Comparison of ENCODE assay signal across 8 mouse cellular contexts in the genomic region with DNA sequence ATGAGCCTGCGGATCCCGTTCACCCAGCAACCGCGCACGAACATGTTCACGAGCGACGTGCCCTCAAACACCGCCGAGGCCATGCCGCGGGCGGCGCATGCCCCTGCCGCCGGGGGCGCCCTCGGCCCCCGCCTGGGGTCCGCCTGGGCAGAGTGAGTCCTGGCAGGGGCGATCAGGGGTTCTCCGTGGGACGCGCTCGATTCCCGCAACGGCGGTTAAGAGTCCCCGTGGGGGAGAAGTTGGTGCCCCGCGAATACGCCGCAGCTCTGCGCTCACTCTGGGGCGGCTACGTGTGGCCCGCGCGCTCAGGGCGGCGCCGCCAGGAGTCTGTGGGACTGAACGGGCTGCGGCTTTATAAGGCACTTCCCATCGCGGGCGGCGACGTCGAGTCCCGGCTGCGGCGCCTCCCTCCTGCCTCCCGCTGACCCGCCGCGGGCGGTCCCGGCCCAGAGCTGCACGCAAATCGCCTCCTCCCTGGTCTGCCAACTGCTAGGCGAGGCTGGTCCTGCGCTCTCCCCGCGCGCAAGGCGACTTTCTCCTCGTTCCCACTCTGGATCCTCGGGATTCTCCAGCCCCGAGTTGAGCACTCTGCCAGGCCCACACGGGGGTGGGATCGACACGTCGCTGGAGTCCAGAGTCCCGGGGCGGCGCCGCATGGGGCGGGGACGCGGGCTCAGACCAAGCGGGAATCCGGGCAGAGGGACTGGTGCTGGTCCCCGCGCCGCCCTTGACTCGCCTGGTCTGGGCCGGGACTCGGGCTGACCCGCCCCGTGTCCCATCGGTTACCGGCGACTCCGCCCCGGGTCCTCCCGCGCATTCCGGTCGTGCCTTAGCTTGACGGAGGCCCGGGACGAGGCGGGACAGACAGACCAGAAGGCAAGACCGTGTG. TPM values are rescaled to one million over a fixed set of nuclear protein-coding genes. Genes with fewer than 3 reads are reported as not detected.
DNase-seq lines count a peak whose midpoint lies in the region; ATAC-seq and TF ChIP-seq lines count a peak whose summit lies in the region.

No protein-coding gene starts in this region.

- peak overlapping the region; percentile 60 for H3K4me3 ChIP-seq in embryonic facial prominence, embryonic 13.5 days
- H3K4me3 ChIP-seq in kidney, adult 2 months (ENCODE audit: insufficient read depth, low read depth, low read length): peak overlapping the region; percentile 58
- H3K4me3 ChIP-seq in liver, embryonic 11.5 days (ENCODE audit: low read depth, low read length): peak overlapping the region; percentile 62
- H3K4me3 ChIP-seq in myocyte: peak overlapping the region; percentile 68

- WGBS in embryonic facial prominence, embryonic 13.5 days: under 1% methylated on average over 105 of the region's 105 CpGs
- under 1% methylated on average over 105 of the region's 105 CpGs for WGBS in kidney, adult 2 months
- under 1% methylated on average over 104 of the region's 105 CpGs for WGBS in liver, embryonic 11.5 days

- TF ChIP-seq POLR2A in kidney, adult 2 months (IDR thresholded peaks at IDR 0.05; ENCODE audit: low read depth, low read length): peak; percentile 19
- TF ChIP-seq POLR2A in myocyte (IDR thresholded peaks at IDR 0.05; ENCODE audit: insufficient read length, low read depth): peak; percentile 76

- peak overlapping the region; percentile 83 for H3K4me2 ChIP-seq in embryonic facial prominence, embryonic 13.5 days
- H3K4me2 ChIP-seq in liver, embryonic 11.5 days: peak overlapping the region; percentile 81
- H3K4me2 ChIP-seq in myocyte (ENCODE audit: low read depth): peak overlapping the region; percentile 87

- peaks cover 35% of the 10 kb centered on the region for H3K79me2 ChIP-seq in myocyte (ENCODE audit: control insufficient read depth, insufficient read depth)

- no peaks in the 10 kb centered on the region for H3K9me3 ChIP-seq in embryonic facial prominence, embryonic 13.5 days
- H3K9me3 ChIP-seq in liver, embryonic 11.5 days (ENCODE audit: control insufficient read depth, low read length): no peaks in the 10 kb centered on the region

- H3K36me3 ChIP-seq in embryonic facial prominence, embryonic 13.5 days: no peaks in the 10 kb centered on the region
- no peaks in the 10 kb centered on the region for H3K36me3 ChIP-seq in kidney, adult 2 months (ENCODE audit: control insufficient read depth, insufficient read depth, low read length)
- H3K36me3 ChIP-seq in liver, embryonic 11.5 days (ENCODE audit: control insufficient read depth, insufficient read depth, low read length): no peaks in the 10 kb centered on the region
- no peaks in the 10 kb centered on the region for H3K36me3 ChIP-seq in myocyte (ENCODE audit: control insufficient read depth, insufficient read depth)
- H3K36me3 ChIP-seq in splenic B cell, adult 2 months (ENCODE audit: control insufficient read depth, insufficient read depth, low read length, poor library complexity, severe bottlenecking): no peaks in the 10 kb centered on the region; the same call in 1 of the 2 replicates

- peaks cover 42% of the 10 kb centered on the region for H3K4me1 ChIP-seq in embryonic facial prominence, embryonic 13.5 days
- no peaks in the 10 kb centered on the region for H3K4me1 ChIP-seq in kidney, adult 2 months (ENCODE audit: control insufficient read depth, insufficient read depth, low read length)
- peaks cover 4% of the 10 kb centered on the region; the same call in 1 of the 2 replicates for H3K4me1 ChIP-seq in liver, embryonic 11.5 days (replicated peaks; ENCODE audit: control insufficient read depth, insufficient read depth, low read length)

- DNase-seq in adrenal gland, adult 8-10 months: peak; percentile 49
- peak; percentile 85 to 89 for DNase-seq in heart, adult 9 months (ENCODE audit: low spot score in 2 of 2)
- DNase-seq in kidney, adult 2 months: peak; percentile 88
- DNase-seq in liver, embryonic 11.5 days (ENCODE audit: low spot score): peak; percentile 74
- peak; percentile 85 for DNase-seq in splenic B cell, adult 2 months (ENCODE audit: low read depth, low spot score)
- no peak for DNase-seq in cerebellum, adult 11-12 months

- peaks cover 40% of the 10 kb centered on the region for H3K27me3 ChIP-seq in embryonic facial prominence, embryonic 13.5 days
- no peaks in the 10 kb centered on the region for H3K27me3 ChIP-seq in kidney, adult 2 months (replicated peaks; ENCODE audit: control insufficient read depth, insufficient read depth, low read length)
- peaks cover 46% of the 10 kb centered on the region for H3K27me3 ChIP-seq in liver, embryonic 11.5 days (replicated peaks; ENCODE audit: control insufficient read depth, insufficient read depth, low read length)
- H3K27me3 ChIP-seq in myocyte (ENCODE audit: control insufficient read depth, insufficient read depth, insufficient read length): no peaks in the 10 kb centered on the region
- no peaks in the 10 kb centered on the region for H3K27me3 ChIP-seq in splenic B cell, adult 2 months (ENCODE audit: control insufficient read depth, insufficient read depth, low read length, poor library complexity, severe bottlenecking)

- H3K9ac ChIP-seq in embryonic facial prominence, embryonic 13.5 days: peak overlapping the region; percentile 78
- peak overlapping the region; percentile 67 for H3K9ac ChIP-seq in liver, embryonic 11.5 days (ENCODE audit: low read depth, low read length)

- ATAC-seq in embryonic facial prominence, embryonic 13.5 days (ENCODE audit: insufficient number of reproducible peaks, insufficient read depth, low FRiP score, low TSS enrichment, low read depth): peak; percentile 62
- ATAC-seq in liver, embryonic 11.5 days (replicated peaks; ENCODE audit: low FRiP score): peak; percentile 68

- peak overlapping the region; percentile 72 for H3ac ChIP-seq in myocyte (ENCODE audit: control insufficient read depth, insufficient read length)

- peak; percentile 25; the same call in 1 of the 2 replicates for TF ChIP-seq CTCF in kidney, adult 2 months (conservative IDR thresholded peaks at IDR 0.05; ENCODE audit: insufficient read depth, insufficient read length, low read depth, low read length)

- H3K27ac ChIP-seq in embryonic facial prominence, embryonic 13.5 days: peak overlapping the region; percentile 84
- H3K27ac ChIP-seq in kidney, adult 2 months (ENCODE audit: insufficient read depth, low read depth, low read length): peak overlapping the region; percentile 75
- H3K27ac ChIP-seq in liver, embryonic 11.5 days (ENCODE audit: low read depth, low read length): peak overlapping the region; percentile 84

TF ChIP-seq in myocyte, 11 proteins besides CTCF, POLR2A, EP300 and RAD21:
- peak; percentile 85 for TF ChIP-seq POLR2AphosphoS2 (IDR thresholded peaks at IDR 0.05; ENCODE audit: insufficient read length, low read depth)
- no peak for TF ChIP-seq E2F4 (IDR thresholded peaks at IDR 0.05; ENCODE audit: insufficient read depth)
- TF ChIP-seq REST (IDR thresholded peaks at IDR 0.05; ENCODE audit: insufficient read depth, insufficient read length): no peak
- no peak for TF ChIP-seq TCF3 (IDR thresholded peaks at IDR 0.05; ENCODE audit: insufficient read length, low read depth)
- peak; percentile 77 for TF ChIP-seq SRF (IDR thresholded peaks at IDR 0.05; ENCODE audit: control insufficient read depth, insufficient read length, low read depth)
- peak in 2 of 3 experiments; percentile 0 to 15 for TF ChIP-seq MYOD1 (IDR thresholded peaks at IDR 0.05; ENCODE audit: control insufficient read depth in 1 of 3, insufficient read length in 2 of 3, low read depth in 2 of 3)
- no peak for TF ChIP-seq MAX (IDR thresholded peaks at IDR 0.05; ENCODE audit: low read depth)
- TF ChIP-seq MYOG (IDR thresholded peaks at IDR 0.05; ENCODE audit: control insufficient read depth in 1 of 3, insufficient read depth in 1 of 3, insufficient read length in 2 of 3, low read depth in 2 of 3): peak in 2 of 3 experiments; percentile 11 to 12
- TF ChIP-seq TCF12 (IDR thresholded peaks at IDR 0.05; ENCODE audit: insufficient read depth, poor library complexity, severe bottlenecking): no peak
- no peak for TF ChIP-seq USF1 (IDR thresholded peaks at IDR 0.05; ENCODE audit: low read depth)

RNA-seq across cellular contexts. Expression of a gene that starts 0.7 kb away (rescaled TPM):
- total RNA-seq in adrenal gland, adult 8-10 months (2022): 1 to 10 TPM; 3.9 to 6.9 (median 5.4) TPM
- 20.7 and 25.5 TPM in 2 replicates for polyA plus RNA-seq in embryonic facial prominence, embryonic 13.5 days (2015; fragmentation: Nextera tagmentation; extraction: Ambion mirVana)
- 8.3 and 8.9 TPM in 2 replicates for polyA plus RNA-seq in kidney, adult 2 months (2012; rRNA removed)
- 11.7 and 13.1 TPM in 2 replicates for polyA plus RNA-seq in liver, embryonic 11.5 days (2014; fragmentation: Nextera tagmentation; extraction: Ambion mirVana)
- 13.8 TPM for polyA plus RNA-seq in myocyte (2012; fragmentation: generic; extraction: Trizol)
